Mouse (Mus musculus) pancreas, adult 10 weeks (tissue): ENCODE measurements around the gene Vmn1r36. TPM values are rescaled to one million over a fixed set of nuclear protein-coding genes. Genes with fewer than 3 reads are reported as not detected.

ENCODE experiments used
- polyA plus RNA-seq: library from polyadenylated mRNA; stranded (reverse); fragments of 350-450 nt; fragmentation: Illumina TruSeq; extraction: RNeasy Lipid Tissue Mini Kit (QIAGEN cat#74804); gene quantifications from one replicate; pipeline ENCODE4 v1.2.3, GENCODE M21; 2015; ENCODE audit warnings: low read depth, low replicate concordance; ENCODE audit not compliant: insufficient read depth

The Vmn1r36 gene
- not detected for polyA plus RNA-seq

DNA sequence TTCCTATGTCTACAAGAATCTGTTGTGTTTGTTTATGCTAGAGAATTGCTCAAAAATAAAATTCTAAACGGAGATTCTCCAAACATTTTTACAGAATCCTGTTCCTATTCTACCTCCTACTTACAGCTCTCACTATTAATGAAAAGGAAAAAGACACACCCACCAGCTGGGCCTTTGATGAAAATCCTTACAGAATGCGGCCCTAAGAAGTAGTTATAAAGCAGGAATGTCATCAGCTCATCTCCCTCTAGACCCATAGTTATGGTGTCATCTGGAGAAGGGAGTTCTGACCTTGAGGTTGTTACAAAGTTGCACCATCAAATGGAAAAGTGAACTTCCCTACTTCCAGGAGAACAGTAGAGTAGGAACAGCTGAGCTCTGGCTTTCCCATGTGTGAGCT, at the start of gene Vmn1r36:
Gene Vmn1r36, minus strand, starts transcription at position 101 of the 400 bp plus-strand sequence.

DNA sequence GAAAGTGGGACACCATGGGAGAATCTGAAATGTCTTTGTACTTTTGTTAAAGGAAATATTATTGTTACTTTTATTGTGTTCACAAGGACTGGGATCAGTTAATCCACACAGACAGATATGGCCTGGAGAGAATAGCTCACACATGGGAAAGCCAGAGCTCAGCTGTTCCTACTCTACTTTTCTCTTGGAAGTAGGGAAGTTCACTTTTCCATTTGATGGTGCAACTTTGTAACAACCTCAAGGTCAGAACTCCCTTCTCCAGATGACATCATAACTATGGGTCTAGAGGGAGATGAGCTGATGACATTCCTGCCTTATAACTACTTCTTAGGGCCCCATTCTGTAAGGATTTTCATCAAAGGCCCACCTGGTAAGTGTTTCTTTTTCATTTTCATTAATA, 10.1 kb upstream of the Vmn1r36 start, which contains the start of gene Vmn1r37:
Gene Vmn1r37, plus strand, starts transcription at position 301 of the 400 bp plus-strand sequence.

GRCm38 (mm10) chr6:66685806-66686205, 33.2 kb downstream of the Vmn1r36 start, which contains the start of gene Vmn1r35:
Gene Vmn1r35 (minus strand): TSS chr6:66685906.

Other genes with a start within 250 kb of the Vmn1r36 start
- gene Mad2l1, start 183.8 kb downstream of the Vmn1r36 start, polyA plus RNA-seq = 0.81 TPM
- gene Vmn1r32, start 159.1 kb downstream of the Vmn1r36 start, polyA plus RNA-seq = not detected
- not detected for gene Vmn1r33, start 100.9 kb downstream of the Vmn1r36 start, polyA plus RNA-seq
- not detected for gene Vmn1r34, start 75.3 kb downstream of the Vmn1r36 start, polyA plus RNA-seq
- gene Vmn1r35, start 33.3 kb downstream of the Vmn1r36 start, polyA plus RNA-seq = not detected
- gene Vmn1r37, start 10.2 kb upstream of the Vmn1r36 start, polyA plus RNA-seq = not detected
- not detected for gene Vmn1r38, start 63.5 kb upstream of the Vmn1r36 start, polyA plus RNA-seq
- not detected for gene Vmn1r39, start 91.4 kb upstream of the Vmn1r36 start, polyA plus RNA-seq
- gene Gng12, start 177.2 kb upstream of the Vmn1r36 start, polyA plus RNA-seq = 20.6 TPM